Mouse (Mus musculus) MEL (cell line): ENCODE measurements around the gene Myo18a. TPM values are rescaled to one million over a fixed set of nuclear protein-coding genes. Genes with fewer than 3 reads are reported as not detected.
A peak's percentile ranks its signal among the peaks of the same experiment; 100 is the strongest.

Experiments used
- DNase-seq: peaks from one replicate; pipeline ENCODE4 v3.0.0; 2011; ENCODE audit warnings: low read depth, low spot score
- H3K27ac ChIP-seq: 2 replicates; pipeline ENCODE4 v1.5.1; 2012; ENCODE audit warnings: low read depth, mild to moderate bottlenecking, control low read depth, low read length, moderate library complexity; ENCODE audit not compliant: control insufficient read depth
- H3K27me3 ChIP-seq, 2 experiments: fragments of 150-350 bp in 1 of 2; sonication (generic) in 1 of 2; 2 replicates each; pipeline ENCODE4 v1.6.1; 2012; ENCODE audit warnings: low read length in 2 of 2, mild to moderate bottlenecking in 2 of 2, improper control_type of control experiment in 1 of 2, moderate library complexity in 1 of 2; ENCODE audit not compliant: insufficient read depth in 2 of 2, control insufficient read depth in 1 of 2
- H3K36me3 ChIP-seq, 2 experiments: 2 replicates each; pipeline ENCODE4 v1.6.1; 2012 to 2014; ENCODE audit warnings: low read length in 2 of 2, improper control_type of control experiment in 1 of 2, inconsistent platforms in 1 of 2, mild to moderate bottlenecking in 1 of 2; ENCODE audit not compliant: insufficient read depth in 2 of 2, control insufficient read depth in 1 of 2
- H3K4me1 ChIP-seq, 2 experiments: fragments of 150-350 bp in 1 of 2; sonication (generic) in 1 of 2; 2 replicates each; pipeline ENCODE4 v1.6.1; 2012; ENCODE audit warnings: low read length in 2 of 2, improper control_type of control experiment in 1 of 2, mild to moderate bottlenecking in 1 of 2; ENCODE audit not compliant: insufficient read depth in 2 of 2, control insufficient read depth in 1 of 2
- H3K4me3 ChIP-seq, 2 experiments: fragments of 150-350 bp in 1 of 2; sonication (generic) in 1 of 2; 2 replicates each; pipeline ENCODE4 v1.5.1; 2012; ENCODE audit warnings: low read depth in 2 of 2, low read length in 2 of 2, mild to moderate bottlenecking in 2 of 2, moderate library complexity in 2 of 2, control low read depth in 1 of 2, improper control_type of control experiment in 1 of 2; ENCODE audit not compliant: control insufficient read depth in 1 of 2, insufficient read depth in 1 of 2
- H3K79me2 ChIP-seq: 2 replicates; pipeline ENCODE4 v1.6.1; 2012; ENCODE audit warnings: mild to moderate bottlenecking, low read length, moderate library complexity; ENCODE audit not compliant: control insufficient read depth, poor library complexity, insufficient read depth
- H3K9ac ChIP-seq: 2 replicates; pipeline ENCODE4 v1.6.1; 2012; ENCODE audit warnings: low read depth, mild to moderate bottlenecking, control low read depth, low read length, moderate library complexity; ENCODE audit not compliant: control insufficient read depth, poor library complexity, severe bottlenecking
- H3K9me3 ChIP-seq: fragments of 150-350 bp; sonication (generic); replicated peaks from 2 replicates; pipeline ENCODE4 v1.6.1; 2012; ENCODE audit warnings: mild to moderate bottlenecking, low read length, improper control_type of control experiment, moderate library complexity; ENCODE audit not compliant: insufficient read depth
- CHD1 ChIP-seq: IDR thresholded peaks from 2 replicates; pipeline ENCODE4 v1.6.1; 2012; ENCODE audit warnings: low read depth, mild to moderate bottlenecking, inconsistent platforms, low read length, improper control_type of control experiment
- CTCF ChIP-seq, 3 experiments: IDR thresholded peaks in 2 of 3; conservative IDR thresholded peaks in 1 of 3; 2 replicates each; pipeline ENCODE4 v1.5.1; 2011 to 2012; ENCODE audit warnings: low read length in 3 of 3, low read depth in 2 of 3, mild to moderate bottlenecking in 2 of 3, improper control_type of control experiment in 1 of 3, inconsistent platforms in 1 of 3, mixed read lengths in 1 of 3, moderate library complexity in 1 of 3; ENCODE audit not compliant: control insufficient read depth in 1 of 3, insufficient read depth in 1 of 3, poor library complexity in 1 of 3, severe bottlenecking in 1 of 3
- E2F4 ChIP-seq: IDR thresholded peaks from 2 replicates; pipeline ENCODE4 v1.6.1; 2011; ENCODE audit warnings: low read depth, low read length, improper control_type of control experiment, borderline replicate concordance
- EP300 ChIP-seq, 2 experiments: IDR thresholded peaks; 2 replicates each; pipeline ENCODE4 v1.6.1; 2011; ENCODE audit warnings: improper control_type of control experiment in 2 of 2, low read length in 2 of 2, low read depth in 1 of 2, mild to moderate bottlenecking in 1 of 2
- GABPA ChIP-seq: IDR thresholded peaks from 2 replicates; pipeline ENCODE4 v1.6.1; 2012; ENCODE audit warnings: low read depth, mild to moderate bottlenecking, inconsistent platforms, low read length, improper control_type of control experiment, moderate library complexity
- JUND ChIP-seq: IDR thresholded peaks from 2 replicates; pipeline ENCODE4 v1.6.1; 2011; ENCODE audit warnings: low read depth, mild to moderate bottlenecking, improper control_type of control experiment, low read length
- MAFK ChIP-seq: IDR thresholded peaks from 2 replicates; pipeline ENCODE4 v1.6.1; 2011; ENCODE audit warnings: low read depth, mild to moderate bottlenecking, low read length, improper control_type of control experiment, borderline replicate concordance
- MEF2A ChIP-seq: IDR thresholded peaks from 2 replicates; pipeline ENCODE4 v1.6.1; 2014; ENCODE audit warnings: low read depth, mild to moderate bottlenecking, inconsistent platforms, low read length, improper control_type of control experiment; ENCODE audit not compliant: poor library complexity, insufficient replicate concordance, severe bottlenecking; ENCODE audit errors: extremely low read depth
- MYB ChIP-seq: IDR thresholded peaks from 2 replicates; pipeline ENCODE4 v1.6.1; 2011; ENCODE audit warnings: mild to moderate bottlenecking, low read depth, low read length, improper control_type of control experiment
- MYC ChIP-seq: IDR thresholded peaks from 2 replicates; pipeline ENCODE4 v1.6.1; 2011; ENCODE audit warnings: low read depth, mild to moderate bottlenecking, low read length, improper control_type of control experiment, moderate library complexity
- NELFE ChIP-seq: IDR thresholded peaks from 2 replicates; pipeline ENCODE4 v1.6.1; 2011; ENCODE audit warnings: low read depth, low read length, improper control_type of control experiment
- POLR2AphosphoS2 ChIP-seq: IDR thresholded peaks from 2 replicates; pipeline ENCODE4 v1.6.1; 2011; ENCODE audit warnings: low read length, improper control_type of control experiment
- RAD21 ChIP-seq: IDR thresholded peaks from 2 replicates; pipeline ENCODE4 v1.6.1; 2011; ENCODE audit warnings: mild to moderate bottlenecking, low read depth, low read length, improper control_type of control experiment
- RCOR1 ChIP-seq: IDR thresholded peaks from 2 replicates; pipeline ENCODE4 v1.6.1; 2012; ENCODE audit warnings: low read depth, mild to moderate bottlenecking, inconsistent platforms, low read length, improper control_type of control experiment
- SIN3A ChIP-seq: IDR thresholded peaks from 2 replicates; pipeline ENCODE4 v1.6.1; 2012; ENCODE audit warnings: low read length, improper control_type of control experiment, inconsistent platforms
- SMC3 ChIP-seq: IDR thresholded peaks from 2 replicates; pipeline ENCODE4 v1.6.1; 2011; ENCODE audit warnings: low read depth, low read length, improper control_type of control experiment
- TAL1 ChIP-seq: IDR thresholded peaks from 2 replicates; pipeline ENCODE4 v1.6.1; 2012; ENCODE audit warnings: mild to moderate bottlenecking, inconsistent platforms, low read length, moderate library complexity, mixed read lengths
- TBP ChIP-seq: IDR thresholded peaks from 2 replicates; pipeline ENCODE4 v1.8.0; 2011; ENCODE audit warnings: low read depth, low read length, improper control_type of control experiment
- UBTF ChIP-seq: IDR thresholded peaks from 2 replicates; pipeline ENCODE4 v1.6.1; 2012; ENCODE audit warnings: low read depth, mild to moderate bottlenecking, inconsistent platforms, low read length, improper control_type of control experiment, moderate library complexity, borderline replicate concordance; ENCODE audit not compliant: insufficient read depth
- ZNF384 ChIP-seq: IDR thresholded peaks from 2 replicates; pipeline ENCODE4 v1.6.1; 2012; ENCODE audit warnings: low read depth, mild to moderate bottlenecking, inconsistent platforms, low read length, improper control_type of control experiment
- polyA plus RNA-seq, 2 experiments: library from polyadenylated mRNA; stranded (reverse) in 1 of 2; unstranded in 1 of 2; fragments of >175 nt in 1 of 2; fragments of >200 nt in 1 of 2; gene quantifications; 2 replicates each; pipeline versions ENCODE4 v1.2.1 to v1.2.4; 2012; ENCODE audit warnings: low replicate concordance in 2 of 2, low read depth in 1 of 2; ENCODE audit not compliant: insufficient read length in 2 of 2, insufficient read depth in 1 of 2, missing spikeins in 1 of 2
- total RNA-seq: library from RNA; depleted of rRNA; stranded (reverse); fragments of 300-350 nt; gene quantifications from 2 replicates; pipeline ENCODE4 v1.2.3, GENCODE M21; 2012

Gene Myo18a
- total and polyA plus RNA-seq, 3 experiments: 13.1 to 18.0 TPM; not detected in 1

GRCm38 (mm10) chr11:77906747-77907174 lies 143.7 kb downstream of the Myo18a start:
- TF ChIP-seq MYB (no peak), JUND (no peak), NELFE (no peak), MYC (no peak), MAFK (no peak), EP300 (IDR thresholded peaks at IDR 0.05; ENCODE audit: low read depth in 1 of 2, low read length in 2 of 2) (no peak), CTCF (IDR thresholded peaks at IDR 0.05 in 2 of 3, conservative IDR thresholded peaks at IDR 0.05 in 1 of 3; ENCODE audit: control insufficient read depth in 1 of 3, insufficient read depth in 1 of 3, low read depth in 2 of 3, low read length in 3 of 3, poor library complexity in 1 of 3, severe bottlenecking in 1 of 3) (no peak), UBTF (no peak), RCOR1 (no peak), E2F4 (no peak), TAL1 (no peak), SIN3A (no peak), TBP (no peak), SMC3 (no peak), RAD21 (no peak)

GRCm38 (mm10) chr11:77908468-77908867 lies 145.4 kb downstream of the Myo18a start:
- peak; percentile 34 for DNase-seq
- H3K9me3 ChIP-seq: no peaks in the 10 kb centered on the region
- no peak overlapping the region for H3K27ac ChIP-seq
- H3K27me3 ChIP-seq: peaks cover 36 to 42% of the 10 kb centered on the region in 2 experiments
- H3K4me3 ChIP-seq: no peak overlapping the region
- TF ChIP-seq MEF2A (no peak), ZNF384 (no peak), RCOR1 (no peak), TBP (no peak), CHD1 (no peak), MYC (no peak), MAFK (no peak), POLR2AphosphoS2 (no peak), GABPA (no peak)
- H3K36me3 ChIP-seq: peaks cover 0 to 3% of the 10 kb centered on the region in 2 experiments; a peak in 1 of 4 replicates
- no peaks in the 10 kb centered on the region for H3K79me2 ChIP-seq
- peaks cover 0 to 4% of the 10 kb centered on the region in 2 experiments; a peak in 1 of 4 replicates for H3K4me1 ChIP-seq
- H3K9ac ChIP-seq: no peak overlapping the region

More at GRCm38 (mm10) chr11:77906747-77907174, 143.7 kb downstream of the Myo18a start:
- Histone ChIP-seq H3K4me1 (peaks cover 0 to 4% of the 10 kb centered on the region in 2 experiments; a peak in 1 of 4 replicates), H3K79me2 (no peaks in the 10 kb centered on the region), H3K36me3 (peaks cover 0 to 3% of the 10 kb centered on the region in 2 experiments; a peak in 1 of 4 replicates), H3K27ac (no peak overlapping the region), H3K9me3 (no peaks in the 10 kb centered on the region), H3K9ac (no peak overlapping the region), H3K4me3 (no peak overlapping the region), H3K27me3 (peaks cover 35 to 45% of the 10 kb centered on the region in 2 experiments)
- no peak for DNase-seq
